Comparison of ENCODE assay signal across 8 mouse cellular contexts in genomic region chr6:83107566-83108400, GRCm38 (mm10). TPM values are rescaled to one million over a fixed set of nuclear protein-coding genes. Genes with fewer than 3 reads are reported as not detected.
DNase-seq lines count a peak whose midpoint lies in the region; ATAC-seq and TF ChIP-seq lines count a peak whose summit lies in the region.

No protein-coding gene starts in this region.

- 0 out of 2 replicates have a peak, but pooled peaks have one; percentile 46 for ATAC-seq in heart, embryonic 12.5 days (ENCODE audit: insufficient number of reproducible peaks, low FRiP score)
- peak; percentile 20; the same call in 1 of the 2 replicates for ATAC-seq in kidney, embryonic 16.5 days (ENCODE audit: low FRiP score, low TSS enrichment)
- ATAC-seq in neural tube, embryonic 14.5 days (ENCODE audit: low read depth), result peak; percentile 12; the same call in 1 of the 2 replicates

- H3K27ac ChIP-seq in CH12.LX (ENCODE audit: insufficient read depth, low read depth), result no peak overlapping the region
- H3K27ac ChIP-seq in embryonic facial prominence, embryonic 10.5 days (replicated peaks), result peak overlapping the region; percentile 95
- no peak overlapping the region for H3K27ac ChIP-seq in heart, embryonic 12.5 days (ENCODE audit: poor library complexity, severe bottlenecking)
- H3K27ac ChIP-seq in kidney, embryonic 16.5 days (ENCODE audit: low read length), result peak overlapping the region; percentile 88; the same call in 1 of the 2 replicates
- no peak overlapping the region for H3K27ac ChIP-seq in neural tube, embryonic 14.5 days (ENCODE audit: low read depth, low read length)

- dilution Hi-C loops in CH12.LX (cut with MboI; ENCODE audit: extremely low pct_ligation_motif_present, extremely low pct_unique_long_range_greater_than_20kb, low sequenced_read_pairs), result no loop called here

- TF ChIP-seq POLR2A in CH12.LX (IDR thresholded peaks at IDR 0.05; ENCODE audit: low read depth, low read length), result no peak
- TF ChIP-seq POLR2A in lung, adult 2 months (IDR thresholded peaks at IDR 0.05; ENCODE audit: borderline replicate concordance, extremely low read depth, low read depth, low read length), result no peak

- peak overlapping the region; percentile 70 to 100 (median 99) for H3K4me3 ChIP-seq in CH12.LX (replicated peaks in 1 of 3; ENCODE audit: low read depth in 2 of 3, low read length in 2 of 3, poor library complexity in 1 of 3)
- peak overlapping the region; percentile 95 for H3K4me3 ChIP-seq in embryonic facial prominence, embryonic 10.5 days
- H3K4me3 ChIP-seq in heart, embryonic 12.5 days, result peak overlapping the region; percentile 93
- peak overlapping the region; percentile 98; the same call in 1 of the 2 replicates for H3K4me3 ChIP-seq in kidney, embryonic 16.5 days (ENCODE audit: low read length)
- no peak overlapping the region for H3K4me3 ChIP-seq in lung, adult 2 months (replicated peaks; ENCODE audit: extremely low read depth, low read depth, low read length)
- no peak overlapping the region; the same call in 1 of the 2 replicates for H3K4me3 ChIP-seq in neural tube, embryonic 14.5 days (ENCODE audit: low read depth, low read length)

- peak; percentile 72 to 88 for TF ChIP-seq CTCF in CH12.LX (conservative IDR thresholded peaks at IDR 0.05 in 1 of 2, IDR thresholded peaks at IDR 0.05 in 1 of 2; ENCODE audit: low read depth in 2 of 2, low read length in 2 of 2)
- TF ChIP-seq CTCF in lung, adult 2 months (IDR thresholded peaks at IDR 0.05; ENCODE audit: insufficient read depth, low read length), result peak; percentile 78

- 33% methylated on average over 13 of the region's 13 CpGs for WGBS in embryonic facial prominence, embryonic 10.5 days
- 35% methylated on average over 13 of the region's 13 CpGs for WGBS in heart, embryonic 12.5 days
- 37% methylated on average over 13 of the region's 13 CpGs for WGBS in kidney, embryonic 16.5 days
- 37% methylated on average over 13 of the region's 13 CpGs for WGBS in lung, adult 2 months
- WGBS in neural tube, embryonic 14.5 days, result 33% methylated on average over 13 of the region's 13 CpGs

- peak overlapping the region; percentile 77; the same call in 1 of the 2 replicates for H3K9ac ChIP-seq in CH12.LX (ENCODE audit: insufficient read depth, low read depth)
- H3K9ac ChIP-seq in heart, embryonic 12.5 days, result peak overlapping the region; percentile 94; the same call in 1 of the 2 replicates
- peak overlapping the region; percentile 95 for H3K9ac ChIP-seq in kidney, embryonic 16.5 days (replicated peaks; ENCODE audit: low read length)
- 0 out of 2 replicates have a peak overlapping the region, but pooled peaks have one; percentile 11 for H3K9ac ChIP-seq in neural tube, embryonic 14.5 days (replicated peaks; ENCODE audit: low read depth, low read length)

- peaks cover 9 to 63% of the 10 kb centered on the region in 2 experiments for H3K36me3 ChIP-seq in CH12.LX (replicated peaks in 1 of 2; ENCODE audit: control insufficient read depth in 1 of 2, insufficient read depth in 1 of 2, low read length in 1 of 2)
- H3K36me3 ChIP-seq in embryonic facial prominence, embryonic 10.5 days (replicated peaks), result peaks cover 28% of the 10 kb centered on the region
- peaks cover 10% of the 10 kb centered on the region for H3K36me3 ChIP-seq in heart, embryonic 12.5 days
- H3K36me3 ChIP-seq in kidney, embryonic 16.5 days (ENCODE audit: insufficient read depth, low read length), result no peaks in the 10 kb centered on the region; the same call in 1 of the 2 replicates
- peaks cover 3% of the 10 kb centered on the region; the same call in 1 of the 2 replicates for H3K36me3 ChIP-seq in neural tube, embryonic 14.5 days (ENCODE audit: control insufficient read depth, insufficient read depth, low read length)

- no peaks in the 10 kb centered on the region for H3K27me3 ChIP-seq in CH12.LX (replicated peaks)
- peaks cover 8% of the 10 kb centered on the region for H3K27me3 ChIP-seq in embryonic facial prominence, embryonic 10.5 days (replicated peaks; ENCODE audit: low read depth, poor library complexity, severe bottlenecking)
- 0 out of 2 replicates have a peak, but pooled peaks cover 4% of the 10 kb centered on the region for H3K27me3 ChIP-seq in heart, embryonic 12.5 days (replicated peaks)
- no peaks in the 10 kb centered on the region for H3K27me3 ChIP-seq in kidney, embryonic 16.5 days (ENCODE audit: insufficient read depth, low read length)
- H3K27me3 ChIP-seq in neural tube, embryonic 14.5 days (ENCODE audit: control insufficient read depth, insufficient read depth, low read length), result no peaks in the 10 kb centered on the region

- peaks cover 13 to 39% of the 10 kb centered on the region in 2 experiments for H3K4me1 ChIP-seq in CH12.LX (ENCODE audit: control insufficient read depth in 1 of 2, insufficient read depth in 2 of 2)
- H3K4me1 ChIP-seq in embryonic facial prominence, embryonic 10.5 days, result peaks cover 33% of the 10 kb centered on the region
- H3K4me1 ChIP-seq in heart, embryonic 12.5 days (replicated peaks), result peaks cover 36% of the 10 kb centered on the region
- H3K4me1 ChIP-seq in kidney, embryonic 16.5 days (ENCODE audit: insufficient read depth, low read length), result peaks cover 23% of the 10 kb centered on the region
- H3K4me1 ChIP-seq in lung, adult 2 months (ENCODE audit: control insufficient read depth, insufficient read depth, low read length), result peaks cover under 1% of the 10 kb centered on the region; the same call in 1 of the 2 replicates
- H3K4me1 ChIP-seq in neural tube, embryonic 14.5 days (ENCODE audit: control insufficient read depth, insufficient read depth, low read length), result peaks cover 22% of the 10 kb centered on the region

- peaks cover 14% of the 10 kb centered on the region for H3K79me2 ChIP-seq in CH12.LX (replicated peaks; ENCODE audit: control insufficient read depth, extremely low read depth, insufficient read depth, poor library complexity, severe bottlenecking)

- peak; percentile 88 for DNase-seq in CH12.LX (ENCODE audit: extremely low read depth)
- DNase-seq in adrenal gland, adult 8-10 months, result peak; percentile 75
- peak; percentile 89 for DNase-seq in embryonic facial prominence, embryonic 10.5 days (ENCODE audit: low spot score)
- DNase-seq in lung, adult 2 months, result peak; percentile 73
- peak; percentile 83 for DNase-seq in thymus, postnatal 36 days

- H3K4me2 ChIP-seq in CH12.LX (ENCODE audit: insufficient read depth, low read depth, poor library complexity, severe bottlenecking), result peak overlapping the region; percentile 59
- H3K4me2 ChIP-seq in heart, embryonic 12.5 days, result peak overlapping the region; percentile 89
- peak overlapping the region; percentile 69 for H3K4me2 ChIP-seq in kidney, embryonic 16.5 days (replicated peaks; ENCODE audit: low read depth, low read length)
- H3K4me2 ChIP-seq in neural tube, embryonic 14.5 days (ENCODE audit: low read depth, low read length), result peak overlapping the region; percentile 93

- peak; percentile 73 for TF ChIP-seq RAD21 in CH12.LX (IDR thresholded peaks at IDR 0.05; ENCODE audit: low read depth, low read length)

- H3K9me3 ChIP-seq in CH12.LX (replicated peaks; ENCODE audit: low read length), result no peaks in the 10 kb centered on the region
- no peaks in the 10 kb centered on the region for H3K9me3 ChIP-seq in embryonic facial prominence, embryonic 10.5 days
- H3K9me3 ChIP-seq in heart, embryonic 12.5 days (replicated peaks), result no peaks in the 10 kb centered on the region
- no peaks in the 10 kb centered on the region for H3K9me3 ChIP-seq in kidney, embryonic 16.5 days (ENCODE audit: low read length)
- H3K9me3 ChIP-seq in neural tube, embryonic 14.5 days (ENCODE audit: control insufficient read depth, low read length), result no peaks in the 10 kb centered on the region

- in situ Hi-C loops in CH12.LX (cut with MboI; ENCODE audit: low pct_ligation_motif_present, low pct_unique_long_range_greater_than_20kb, low sequenced_read_pairs), result no loop called here

- TF ChIP-seq EP300 in CH12.LX (IDR thresholded peaks at IDR 0.05; ENCODE audit: low read length), result no peak

RNA-seq across cellular contexts. Expression of gene Mrpl53, which starts 1.1 kb away (rescaled TPM):
- total RNA-seq in CH12.LX (2012; rRNA removed) (74.0 and 83.3 TPM in 2 replicates), CH12.LX (2014; rRNA removed) (52.2 and 54.2 TPM in 2 replicates)
- 52.9 and 55.5 TPM in 2 replicates for polyA plus RNA-seq in CH12.LX (2012; ENCODE audit: insufficient read length, low read depth)
- 100 to 1,000 TPM in 1 of 4 experiments, 10 to 100 TPM in 3; 81.6 to 113 (median 89.5) TPM for total RNA-seq in adrenal gland, adult 8-10 months (2022)
- 144 and 145 TPM in 2 replicates for polyA plus RNA-seq in embryonic facial prominence, embryonic 10.5 days (2016; fragmentation: Nextera tagmentation; extraction: Ambion mirVana)
- polyA plus RNA-seq in heart, embryonic 12.5 days (2016; fragmentation: Nextera tagmentation; extraction: Ambion mirVana), result 155 and 156 TPM in 2 replicates
- polyA plus RNA-seq in kidney, embryonic 16.5 days (2015; fragmentation: Nextera tagmentation; extraction: Ambion mirVana), result 131 and 143 TPM in 2 replicates
- 60.3 and 68.7 TPM in 2 replicates for polyA plus RNA-seq in lung, adult 2 months (2012; rRNA removed)
- 118 and 119 TPM in 2 replicates for polyA plus RNA-seq in neural tube, embryonic 14.5 days (2014; fragmentation: Nextera tagmentation; extraction: Ambion mirVana)

RNA-seq across cellular contexts. Expression of gene Gm42688, which starts 6.4 kb away (rescaled TPM):
- total RNA-seq in CH12.LX (2012; rRNA removed) (1.3 and 2.1 TPM in 2 replicates), CH12.LX (2014; rRNA removed) (1.2 TPM in 2 replicates)
- polyA plus RNA-seq in CH12.LX (2012; ENCODE audit: insufficient read length, low read depth), result 1.6 and 2.0 TPM in 2 replicates
- 10 to 100 TPM in 2 of 4 experiments, 1 to 10 TPM in 2; 5.9 to 14.3 (median 10.1) TPM for total RNA-seq in adrenal gland, adult 8-10 months (2022)
- 1.8 and 2.1 TPM in 2 replicates for polyA plus RNA-seq in embryonic facial prominence, embryonic 10.5 days (2016; fragmentation: Nextera tagmentation; extraction: Ambion mirVana)
- polyA plus RNA-seq in heart, embryonic 12.5 days (2016; fragmentation: Nextera tagmentation; extraction: Ambion mirVana), result 2.2 and 2.4 TPM in 2 replicates
- 2.8 and 3.3 TPM in 2 replicates for polyA plus RNA-seq in kidney, embryonic 16.5 days (2015; fragmentation: Nextera tagmentation; extraction: Ambion mirVana)
- polyA plus RNA-seq in lung, adult 2 months (2012; rRNA removed), result 5.4 and 5.5 TPM in 2 replicates
- 3.7 and 4.3 TPM in 2 replicates for polyA plus RNA-seq in neural tube, embryonic 14.5 days (2014; fragmentation: Nextera tagmentation; extraction: Ambion mirVana)

RNA-seq across cellular contexts. Expression of gene Ccdc142, which starts 6.4 kb away (rescaled TPM):
- total RNA-seq in CH12.LX (2012; rRNA removed), result 3.1 and 3.2 TPM in 2 replicates
- total RNA-seq in CH12.LX (2014; rRNA removed), result 0.38 and 0.59 TPM in 2 replicates
- 1.1 and 1.7 TPM in 2 replicates for polyA plus RNA-seq in CH12.LX (2012; ENCODE audit: insufficient read length, low read depth)
- total RNA-seq in adrenal gland, adult 8-10 months (2022), result 10 to 100 TPM in 2 of 4 experiments, 1 to 10 TPM in 2; 5.3 to 14.2 (median 9.7) TPM
- 2.4 and 2.8 TPM in 2 replicates for polyA plus RNA-seq in embryonic facial prominence, embryonic 10.5 days (2016; fragmentation: Nextera tagmentation; extraction: Ambion mirVana)
- polyA plus RNA-seq in heart, embryonic 12.5 days (2016; fragmentation: Nextera tagmentation; extraction: Ambion mirVana), result 1.3 and 1.9 TPM in 2 replicates
- polyA plus RNA-seq in kidney, embryonic 16.5 days (2015; fragmentation: Nextera tagmentation; extraction: Ambion mirVana), result 3.5 and 3.9 TPM in 2 replicates
- polyA plus RNA-seq in lung, adult 2 months (2012; rRNA removed), result 10.2 TPM in 2 replicates
- 5.6 and 6.3 TPM in 2 replicates for polyA plus RNA-seq in neural tube, embryonic 14.5 days (2014; fragmentation: Nextera tagmentation; extraction: Ambion mirVana)

RNA-seq across cellular contexts. Expression of gene Mogs, which starts 7.5 kb away (rescaled TPM):
- total RNA-seq in CH12.LX (2012; rRNA removed) (78.9 and 104 TPM in 2 replicates), CH12.LX (2014; rRNA removed) (77.3 and 78.4 TPM in 2 replicates)
- 53.0 and 57.2 TPM in 2 replicates for polyA plus RNA-seq in CH12.LX (2012; ENCODE audit: insufficient read length, low read depth)
- 10 to 100 TPM; 45.9 to 91.9 (median 62.8) TPM for total RNA-seq in adrenal gland, adult 8-10 months (2022)
- polyA plus RNA-seq in embryonic facial prominence, embryonic 10.5 days (2016; fragmentation: Nextera tagmentation; extraction: Ambion mirVana), result 41.0 and 44.1 TPM in 2 replicates
- 30.7 and 30.8 TPM in 2 replicates for polyA plus RNA-seq in heart, embryonic 12.5 days (2016; fragmentation: Nextera tagmentation; extraction: Ambion mirVana)
- polyA plus RNA-seq in kidney, embryonic 16.5 days (2015; fragmentation: Nextera tagmentation; extraction: Ambion mirVana), result 10.6 and 34.9 TPM in 2 replicates
- 40.6 and 44.1 TPM in 2 replicates for polyA plus RNA-seq in lung, adult 2 months (2012; rRNA removed)
- polyA plus RNA-seq in neural tube, embryonic 14.5 days (2014; fragmentation: Nextera tagmentation; extraction: Ambion mirVana), result 21.9 and 25.3 TPM in 2 replicates

RNA-seq across cellular contexts. Expression of gene Wbp1, which starts 13.6 kb away (rescaled TPM):
- total RNA-seq in CH12.LX (2012; rRNA removed), result 20.4 and 24.1 TPM in 2 replicates
- total RNA-seq in CH12.LX (2014; rRNA removed), result 23.1 and 27.5 TPM in 2 replicates
- polyA plus RNA-seq in CH12.LX (2012; ENCODE audit: insufficient read length, low read depth), result 16.6 and 19.3 TPM in 2 replicates
- 100 to 1,000 TPM; 100 to 106 (median 105) TPM for total RNA-seq in adrenal gland, adult 8-10 months (2022)
- polyA plus RNA-seq in embryonic facial prominence, embryonic 10.5 days (2016; fragmentation: Nextera tagmentation; extraction: Ambion mirVana), result 147 and 172 TPM in 2 replicates
- 87.6 and 91.3 TPM in 2 replicates for polyA plus RNA-seq in heart, embryonic 12.5 days (2016; fragmentation: Nextera tagmentation; extraction: Ambion mirVana)
- 159 and 160 TPM in 2 replicates for polyA plus RNA-seq in kidney, embryonic 16.5 days (2015; fragmentation: Nextera tagmentation; extraction: Ambion mirVana)
- 174 and 211 TPM in 2 replicates for polyA plus RNA-seq in lung, adult 2 months (2012; rRNA removed)
- polyA plus RNA-seq in neural tube, embryonic 14.5 days (2014; fragmentation: Nextera tagmentation; extraction: Ambion mirVana), result 129 and 146 TPM in 2 replicates

Comparison
In these comparisons a context has a peak if more than half of its experiments do, and no peak if none do; other contexts are left out.
1. H3K27ac ChIP-seq: peak in embryonic facial prominence, embryonic 10.5 days (single experiment) and kidney, embryonic 16.5 days (single experiment); none in CH12.LX (single experiment), heart, embryonic 12.5 days (single experiment) and neural tube, embryonic 14.5 days (single experiment).
2. H3K4me3 ChIP-seq: peak in CH12.LX (3 of 3), embryonic facial prominence, embryonic 10.5 days (single experiment), heart, embryonic 12.5 days (single experiment) and kidney, embryonic 16.5 days (single experiment); none in lung, adult 2 months (single experiment) and neural tube, embryonic 14.5 days (single experiment).
3. H3K9ac ChIP-seq: peak in every context shown above with its lines; median percentile 95 in kidney, embryonic 16.5 days; 94 in heart, embryonic 12.5 days; 77 in CH12.LX; 11 in neural tube, embryonic 14.5 days.
4. Peak in every context shown above with its lines, with median percentiles within 50 percentile points of each other: DNase-seq, H3K4me2 ChIP-seq and ATAC-seq.